8 mouse cellular contexts compared by ENCODE assay signal in the genomic region with DNA sequence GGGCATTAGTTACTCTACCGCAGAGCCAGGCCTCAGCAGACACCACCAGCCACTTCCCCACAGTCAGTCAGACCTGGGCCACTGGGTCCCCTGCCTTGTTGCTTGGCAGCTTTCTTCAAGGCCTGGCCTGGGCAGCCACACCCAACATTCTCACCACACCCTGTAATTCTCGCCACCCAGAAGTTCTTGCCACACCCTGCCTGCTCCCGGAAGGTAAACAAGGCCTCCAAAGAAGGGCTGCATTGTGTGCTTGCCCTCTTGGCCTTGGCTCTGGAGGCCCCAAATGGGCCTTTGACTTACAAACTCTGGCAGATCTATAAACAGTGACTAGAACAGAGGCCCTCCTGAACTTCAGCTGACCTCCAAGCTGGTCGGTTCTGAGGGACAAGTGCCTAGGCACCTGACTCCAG.
DNase-seq lines count a peak whose midpoint lies in the region; ATAC-seq lines count a peak whose summit lies in the region.

No protein-coding gene starts in this region.

- intact Hi-C loops in left cerebral cortex, postnatal 4 days (cut with DNase I), result loop anchor here (5.0 kb wide), 1 partner anchor 482 kb away; no protein-coding TSS in a partner anchor

- peak; percentile 89 for ATAC-seq in erythroblast, adult 5-6 weeks (replicated peaks; ENCODE audit: low FRiP score, poor library complexity, severe bottlenecking)

- DNase-seq in ovary, postnatal 36 days (ENCODE audit: low spot score), result peak; percentile 23
- no peak for DNase-seq in ovary, postnatal 10 days (ENCODE audit: low spot score)
- DNase-seq in kidney, adult 9 months, result peak; percentile 54
- DNase-seq in lung, postnatal 10 days, result peak; percentile 78
- DNase-seq in urinary bladder, adult 2 months (ENCODE audit: low spot score), result peak; percentile 44
- DNase-seq in left cerebral cortex, postnatal 4 days, result no peak
- DNase-seq in left cerebral cortex, adult 18-20 months (ENCODE audit: low spot score in 2 of 2), result no peak

Comparison
In these comparisons a context has a peak if more than half of its experiments do, and no peak if none do; other contexts are left out.
1. DNase-seq: peak in ovary, postnatal 36 days (single experiment), kidney, adult 9 months (single experiment), lung, postnatal 10 days (single experiment) and urinary bladder, adult 2 months (single experiment); none in ovary, postnatal 10 days (single experiment), left cerebral cortex, postnatal 4 days (single experiment) and left cerebral cortex, adult 18-20 months (0 of 2).